Mouse (Mus musculus) urinary bladder, postnatal 0 days (tissue): ENCODE data around the gene Hibadh. TPM values are rescaled to one million over a fixed set of nuclear protein-coding genes. Genes with fewer than 3 reads are reported as not detected.

Experiments
- polyA plus RNA-seq: library from polyadenylated mRNA; unstranded; fragments of >200 nt; fragmentation: Nextera tagmentation; extraction: Ambion mirVana; gene quantifications from 2 replicates; pipeline ENCODE4 v1.2.1, GENCODE M21; 2015

The Hibadh gene
- polyA plus RNA-seq, result 81.5 and 83.4 TPM in 2 replicates

DNA sequence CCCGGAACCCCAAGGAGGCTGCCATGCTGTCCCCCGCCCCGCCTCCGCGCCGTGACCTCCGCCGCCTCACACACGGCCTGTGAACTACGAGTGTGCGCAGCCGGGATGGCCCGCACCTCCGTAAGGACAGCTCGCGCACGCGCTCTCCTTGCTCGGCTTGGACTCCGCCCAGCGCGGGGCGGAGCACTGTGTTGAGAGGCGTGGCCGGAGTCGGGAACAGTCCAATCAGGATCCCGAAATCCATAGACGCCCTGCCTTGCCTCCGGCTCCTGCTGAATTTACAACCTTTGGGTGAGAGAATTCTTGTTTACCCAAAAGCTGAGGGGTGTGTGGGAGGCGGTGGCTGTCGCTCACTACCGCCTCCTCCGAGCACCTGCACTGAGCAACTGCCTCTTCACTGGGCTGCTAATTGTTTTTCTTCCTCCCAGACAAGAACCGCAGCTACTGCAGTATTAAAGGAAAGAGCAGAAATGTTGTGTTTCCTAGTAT, at the start of gene Hibadh:
Hibadh (minus strand) TSS at position 166 of the 489 bp plus-strand sequence.

Other genes starting within 250 kb of the Hibadh start
- 164 and 177 TPM in 2 replicates for gene Tax1bp1, start 73.3 kb upstream of the Hibadh start, polyA plus RNA-seq